Mouse (Mus musculus) thymus, adult 2 months (tissue): ENCODE results near the gene Eif3k.

Experiments
- CTCF ChIP-seq: fragments of 200-500 bp; IDR thresholded peaks from 2 replicates; pipeline ENCODE4 v1.5.1; 2012; ENCODE audit warnings: mild to moderate bottlenecking, control low read depth, low read length, moderate library complexity, borderline replicate concordance; ENCODE audit not compliant: control insufficient read depth, poor library complexity, insufficient read depth; ENCODE audit errors: extremely low read depth
- POLR2A ChIP-seq: fragments of 200-500 bp; IDR thresholded peaks from 2 replicates; pipeline ENCODE4 v1.6.1; 2012; ENCODE audit warnings: mild to moderate bottlenecking, low read length, control low read depth, moderate library complexity; ENCODE audit not compliant: control insufficient read depth, poor library complexity, insufficient read depth; ENCODE audit errors: extremely low read depth

- no peak for TF ChIP-seq POLR2A
- no peak for TF ChIP-seq CTCF
Measured at GRCm38 (mm10) chr7:29017222-29017621, 35.6 kb upstream of the Eif3k start.
